Mouse (Mus musculus): Measurements from ENCODE around the gene Tmem14c. TPM values are rescaled to one million over a fixed set of nuclear protein-coding genes. Genes with fewer than 3 reads are reported as not detected.

The Tmem14c gene
- total RNA-seq, 2 experiments from 2014 or later = 57.9 to 60.8 TPM

DNA sequence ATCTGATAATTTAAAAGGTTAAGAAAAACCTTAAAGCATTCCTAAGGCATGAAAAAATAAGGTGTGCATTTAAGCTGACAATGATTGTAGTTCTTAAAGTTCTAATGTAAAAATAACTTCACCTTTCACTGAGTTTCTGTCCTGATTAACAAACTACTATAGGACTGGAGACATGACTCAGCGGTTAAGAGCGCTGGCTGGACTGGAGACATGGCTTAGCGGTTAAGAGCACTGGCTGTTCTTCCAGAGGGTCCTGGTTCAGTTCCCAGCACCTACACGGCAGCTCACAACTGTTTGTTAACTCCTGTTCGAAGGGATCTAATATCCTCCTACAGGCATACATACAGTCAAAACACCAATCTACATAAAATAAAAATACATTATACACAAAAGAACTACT lies 14.1 kb upstream of the Tmem14c start:
- DNase-seq (ENCODE audit: low spot score in 2 of 2) = no peak
- intact Hi-C loops (cut with DNase I) = loop anchor here (5.0 kb wide), 1 partner anchor 235 kb away; no protein-coding TSS in a partner anchor

DNA sequence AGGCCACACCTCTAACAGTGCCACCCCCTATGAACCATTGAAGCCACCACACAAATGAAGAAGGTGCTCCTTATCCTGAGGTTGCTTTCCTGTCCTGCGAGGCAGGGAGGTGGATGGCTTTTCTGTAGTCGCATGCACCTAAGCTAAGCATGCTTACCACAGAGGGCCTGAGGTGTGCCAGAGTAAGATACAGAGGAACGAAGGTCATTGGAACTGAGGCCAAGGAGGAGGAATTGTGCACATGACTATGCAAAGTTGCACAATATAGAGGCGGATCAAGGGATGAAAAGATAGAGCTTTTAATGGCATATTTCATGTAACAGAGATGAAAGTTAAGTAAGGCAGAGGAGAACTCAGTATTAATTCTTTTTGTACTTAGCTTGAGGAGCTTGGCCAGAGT lies 9.8 kb upstream of the Tmem14c start:
- DNase-seq (ENCODE audit: low spot score in 2 of 2) = no peak
- intact Hi-C loops (cut with DNase I) = no loop called here

- no peak for DNase-seq (ENCODE audit: low spot score in 2 of 2)
- intact Hi-C loops (cut with DNase I) = no loop called here
Observed at GRCm38 (mm10) chr13:41008271-41008670, 7.8 kb upstream of the Tmem14c start.

- intact Hi-C loops (cut with DNase I) = no loop called here
- no peak for DNase-seq (ENCODE audit: low spot score in 2 of 2)
Observed at GRCm38 (mm10) chr13:41008946-41009345, 7.1 kb upstream of the Tmem14c start.

DNA sequence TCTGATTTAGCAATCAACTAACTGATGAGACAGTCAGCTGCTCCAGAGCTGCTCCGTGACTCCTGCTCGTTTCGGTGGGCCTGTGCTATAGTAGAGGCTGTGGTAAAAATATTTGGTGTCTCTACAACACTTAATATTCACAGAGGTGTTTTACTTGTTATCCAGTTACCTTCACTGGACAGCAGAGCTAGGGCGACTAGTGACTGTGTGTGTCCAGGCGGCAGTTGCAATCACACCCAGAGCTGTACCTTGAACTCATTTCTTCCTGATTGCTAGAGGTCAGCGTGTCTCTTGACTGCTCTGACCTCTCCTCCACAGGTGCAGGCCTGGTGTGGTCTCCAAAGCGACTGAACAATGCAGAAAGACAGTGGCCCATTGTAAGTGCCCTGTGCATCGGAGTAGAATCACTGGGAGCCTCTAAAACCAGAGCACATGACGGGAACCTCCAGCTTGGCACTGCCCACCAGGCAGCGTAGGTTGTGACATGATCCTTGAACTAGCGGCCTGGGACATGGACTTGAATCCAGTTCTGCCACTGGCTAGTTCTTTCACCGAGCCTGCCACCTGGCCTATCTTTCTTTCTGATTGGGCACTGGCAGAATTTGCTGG lies 809 bp downstream of the Tmem14c start:
- DNase-seq (ENCODE audit: low spot score in 2 of 2) = peak in 1 of 2 experiments; percentile 7
- intact Hi-C loops (cut with DNase I) = no loop called here

- intact Hi-C loops (cut with DNase I) = no loop called here
- DNase-seq (ENCODE audit: low spot score in 2 of 2) = no peak
Observed at GRCm38 (mm10) chr13:41017832-41018231, 1.7 kb downstream of the Tmem14c start.

- intact Hi-C loops (cut with DNase I) = no loop called here
- no peak for DNase-seq (ENCODE audit: low spot score in 2 of 2)
Observed at GRCm38 (mm10) chr13:41018236-41018635, 2.1 kb downstream of the Tmem14c start.

- intact Hi-C loops (cut with DNase I) = no loop called here
Observed at GRCm38 (mm10) chr13:41018756-41019591, 2.9 kb downstream of the Tmem14c start.

DNA sequence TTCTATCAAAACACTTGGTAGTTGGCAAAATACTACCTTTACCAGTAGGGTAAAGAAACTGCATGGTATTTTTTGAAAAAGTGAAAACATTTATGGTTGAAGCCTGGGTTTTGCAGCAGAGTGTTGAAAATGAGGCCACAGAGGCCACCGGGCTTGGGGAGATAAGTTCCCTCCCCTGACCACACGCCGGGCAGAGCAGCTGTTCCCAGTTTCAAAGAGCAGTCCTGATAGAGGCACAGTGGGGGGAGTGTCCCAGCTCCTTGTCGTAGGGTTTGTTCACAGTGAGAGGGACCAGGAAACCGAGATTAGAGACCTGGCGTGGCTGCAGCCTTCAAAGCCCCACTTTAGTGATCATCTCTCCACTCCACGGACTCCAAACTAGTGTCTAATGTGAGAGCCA lies 4.4 kb downstream of the Tmem14c start:
- DNase-seq (ENCODE audit: low spot score in 2 of 2) = no peak
- intact Hi-C loops (cut with DNase I) = no loop called here

More at GRCm38 (mm10) chr13:41018756-41019591, 2.9 kb downstream of the Tmem14c start:
- DNase-seq (ENCODE audit: low spot score in 2 of 2) = no peak

- intact Hi-C loops (cut with DNase I) = no loop called here
- DNase-seq (ENCODE audit: low spot score in 2 of 2) = no peak
Observed at GRCm38 (mm10) chr13:41021607-41022006, 5.5 kb downstream of the Tmem14c start.

- intact Hi-C loops (cut with DNase I) = no loop called here
- no peak for DNase-seq (ENCODE audit: low spot score in 2 of 2)
Observed at GRCm38 (mm10) chr13:41022099-41022498, 6.0 kb downstream of the Tmem14c start.

DNA sequence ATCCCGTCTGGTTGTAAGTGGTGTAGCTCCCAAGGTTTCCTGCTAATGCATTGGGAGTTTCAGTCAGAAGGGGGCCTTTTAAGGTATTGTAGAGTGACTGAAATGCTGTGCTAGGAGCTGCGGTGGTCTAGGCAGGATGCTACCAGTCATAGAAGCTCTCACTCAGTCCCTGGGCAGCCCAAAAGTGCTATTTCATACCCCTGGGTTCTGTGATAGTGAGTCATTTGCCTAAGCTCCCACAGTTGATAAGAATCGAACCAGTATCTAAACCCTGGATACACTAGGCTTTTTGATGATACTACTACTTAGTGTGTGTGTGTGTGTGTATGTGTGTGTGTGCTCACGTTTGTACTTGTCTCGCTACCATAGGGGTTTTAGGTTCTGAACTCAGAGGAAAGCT lies 14.0 kb downstream of the Tmem14c start:
- DNase-seq (ENCODE audit: low spot score in 2 of 2) = no peak
- intact Hi-C loops (cut with DNase I) = no loop called here

- intact Hi-C loops (cut with DNase I) = no loop called here
- DNase-seq (ENCODE audit: low spot score in 2 of 2) = no peak
Observed at GRCm38 (mm10) chr13:41042511-41042910, 26.4 kb downstream of the Tmem14c start.

DNA sequence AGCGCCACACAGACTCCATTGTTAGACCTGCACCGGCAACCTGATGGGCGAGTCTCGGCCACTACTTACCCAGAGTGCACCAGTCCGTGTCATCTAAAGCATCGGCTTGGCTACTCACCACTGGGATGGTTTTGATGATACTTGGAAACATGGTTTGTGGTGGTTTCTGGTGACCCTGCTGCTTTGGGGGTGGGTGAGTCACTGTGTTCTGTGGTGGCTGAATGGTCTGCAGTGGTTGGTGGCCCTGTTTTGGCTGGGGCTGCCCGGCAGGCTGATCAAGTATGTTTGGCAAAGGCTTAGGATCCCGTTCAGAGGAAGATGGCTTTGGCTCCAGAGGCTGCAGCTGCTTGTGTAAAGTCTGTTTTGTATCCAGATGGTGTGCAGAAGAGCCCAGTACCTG lies 29.8 kb downstream of the Tmem14c start:
- intact Hi-C loops (cut with DNase I) = no loop called here
- no peak for DNase-seq (ENCODE audit: low spot score in 2 of 2)

GRCm38 (mm10) chr13:41047280-41047679 lies 31.2 kb downstream of the Tmem14c start:
- intact Hi-C loops (cut with DNase I) = no loop called here
- DNase-seq (ENCODE audit: low spot score in 2 of 2) = no peak

DNA sequence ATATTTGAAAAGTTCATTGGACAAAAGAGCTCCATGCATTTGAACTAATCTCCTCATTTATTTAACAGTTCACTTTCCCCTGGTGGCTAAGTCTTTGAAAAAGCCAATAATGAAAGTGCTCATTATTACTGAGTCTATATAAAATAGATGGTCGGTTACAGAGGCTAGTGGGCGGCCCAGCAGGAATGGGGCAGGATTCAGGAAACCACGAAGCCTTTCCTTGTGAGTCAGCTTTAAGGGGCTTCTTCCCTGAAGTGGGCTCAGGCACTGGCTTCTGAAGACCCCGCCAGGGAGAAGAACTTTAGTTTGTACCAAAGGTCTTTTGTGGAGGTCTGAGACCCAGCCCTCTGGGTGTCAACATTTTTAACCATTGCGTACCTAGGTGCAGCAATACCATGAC lies 35.9 kb downstream of the Tmem14c start:
- DNase-seq (ENCODE audit: low spot score in 2 of 2) = no peak
- intact Hi-C loops (cut with DNase I) = no loop called here

DNA sequence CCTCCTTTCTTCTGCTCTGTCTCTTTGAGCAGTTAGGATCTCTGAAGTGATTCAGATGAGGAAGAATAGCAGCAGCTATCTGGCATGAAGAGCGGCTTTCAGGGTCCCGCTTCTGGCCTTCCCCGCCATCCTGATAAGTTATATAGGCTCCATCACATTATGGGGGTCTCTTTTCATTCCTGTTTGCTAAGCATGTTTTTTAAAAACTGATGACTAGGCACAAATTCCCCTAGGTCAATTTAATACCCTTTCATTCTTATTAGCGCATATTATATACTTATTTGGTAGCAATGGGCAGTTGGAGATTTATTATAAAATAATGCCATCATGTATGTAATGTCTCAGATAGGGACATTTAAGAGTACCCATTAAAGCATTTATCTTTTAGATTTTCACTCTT lies 51.5 kb downstream of the Tmem14c start:
- intact Hi-C loops (cut with DNase I) = no loop called here
- DNase-seq (ENCODE audit: low spot score in 2 of 2) = no peak

- DNase-seq (ENCODE audit: low spot score in 2 of 2) = no peak
- intact Hi-C loops (cut with DNase I) = no loop called here
Observed at GRCm38 (mm10) chr13:41071617-41072016, 55.5 kb downstream of the Tmem14c start.
